Mouse (Mus musculus) intestine, embryonic 16.5 days (tissue): ENCODE measurements around the gene Bcl2l1. TPM values are rescaled to one million over a fixed set of nuclear protein-coding genes. Genes with fewer than 3 reads are reported as not detected.

Source experiments
- ATAC-seq: fragments of 200-750 bp; cut with Nextera tagmentation; 2 replicates; pipeline ENCODE4 v1.8.0; 2017; ENCODE audit warnings: moderate TSS enrichment, moderate library complexity
- H3K27ac ChIP-seq: fragments of 300-500 bp; sonication (generic); 2 replicates; pipeline ENCODE4 v1.5.1; 2014; ENCODE audit warnings: mild to moderate bottlenecking, low read length
- H3K27me3 ChIP-seq: fragments of 300-500 bp; sonication (generic); replicated peaks from 2 replicates; pipeline ENCODE4 v1.6.1; 2014; ENCODE audit warnings: low read length, control low read depth, mixed read lengths; ENCODE audit not compliant: control insufficient read depth, insufficient read depth
- H3K36me3 ChIP-seq: fragments of 300-500 bp; sonication (generic); 2 replicates; pipeline ENCODE4 v1.6.1; 2014; ENCODE audit warnings: low read length, control low read depth; ENCODE audit not compliant: control insufficient read depth, insufficient read depth
- H3K4me1 ChIP-seq: fragments of 300-500 bp; sonication (generic); 2 replicates; pipeline ENCODE4 v1.6.1; 2014; ENCODE audit warnings: low read length, control low read depth, mixed read lengths; ENCODE audit not compliant: control insufficient read depth, insufficient read depth
- H3K4me2 ChIP-seq: fragments of 300-500 bp; sonication (generic); 2 replicates; pipeline ENCODE4 v1.6.1; 2014; ENCODE audit warnings: low read depth, low read length, control low read depth
- H3K4me3 ChIP-seq: fragments of 300-500 bp; sonication (generic); 2 replicates; pipeline ENCODE4 v1.5.1; 2014; ENCODE audit warnings: mild to moderate bottlenecking, low read length
- H3K9ac ChIP-seq: fragments of 300-500 bp; sonication (generic); 2 replicates; pipeline ENCODE4 v1.6.1; 2014; ENCODE audit warnings: low read depth, low read length
- H3K9me3 ChIP-seq: fragments of 300-500 bp; sonication (generic); 2 replicates; pipeline ENCODE4 v1.6.1; 2016; ENCODE audit warnings: low read length, control low read depth; ENCODE audit not compliant: control insufficient read depth
- WGBS: fragments of 180-500 bp; shearing (Covaris S2); extraction: QIAGEN DNeasy Blood & Tissue Kit; methylation state at CpG from one replicate; pipeline ENCODE4 v1.1.7; 2014; 5-methylcytosine and 5-hydroxymethylcytosine counted together
- polyA plus RNA-seq: library from polyadenylated mRNA; unstranded; fragments of >200 nt; fragmentation: Nextera tagmentation; extraction: Ambion mirVana; gene quantifications from 2 replicates; pipeline ENCODE4 v1.2.1, GENCODE M21; 2015

Bcl2l1 gene
- polyA plus RNA-seq, 1 experiment from 2014 or later = 65.8 TPM

GRCm38 (mm10) chr2:152797589-152797988 is 33.9 kb downstream of the Bcl2l1 start:
- H3K27me3 ChIP-seq = no peaks in the 10 kb centered on the region
- ATAC-seq = no peak
- H3K4me1 ChIP-seq = peaks cover 2% of the 10 kb centered on the region; the same call in 1 of the 2 replicates
- H3K4me2 ChIP-seq = no peak overlapping the region
- no peak overlapping the region for H3K9ac ChIP-seq
- no peak overlapping the region for H3K27ac ChIP-seq
- no peaks in the 10 kb centered on the region for H3K9me3 ChIP-seq
- WGBS = 77% methylated on average over 1 of the region's 1 CpGs
- no peaks in the 10 kb centered on the region for H3K36me3 ChIP-seq
- H3K4me3 ChIP-seq = no peak overlapping the region

- H3K4me1 ChIP-seq = peaks cover 14% of the 10 kb centered on the region
- no peak overlapping the region for H3K4me3 ChIP-seq
- WGBS = 76% methylated on average over 9 of the region's 9 CpGs
- ATAC-seq = no peak
- no peak overlapping the region for H3K27ac ChIP-seq
- 0 out of 2 replicates have a peak, but pooled peaks cover 5% of the 10 kb centered on the region for H3K36me3 ChIP-seq
- H3K9me3 ChIP-seq = no peaks in the 10 kb centered on the region
- no peak overlapping the region for H3K9ac ChIP-seq
- no peaks in the 10 kb centered on the region for H3K27me3 ChIP-seq
- no peak overlapping the region for H3K4me2 ChIP-seq
Measured at GRCm38 (mm10) chr2:152794281-152794827, 37.2 kb downstream of the Bcl2l1 start.

- 0 out of 2 replicates have a peak, but pooled peaks cover 5% of the 10 kb centered on the region for H3K36me3 ChIP-seq
- no peak overlapping the region for H3K9ac ChIP-seq
- ATAC-seq = no peak
- H3K4me1 ChIP-seq = peaks cover 20% of the 10 kb centered on the region
- WGBS = 66% methylated on average over 5 of the region's 5 CpGs
- no peaks in the 10 kb centered on the region for H3K27me3 ChIP-seq
- H3K4me2 ChIP-seq = no peak overlapping the region
- H3K9me3 ChIP-seq = no peaks in the 10 kb centered on the region
- no peak overlapping the region for H3K27ac ChIP-seq
- H3K4me3 ChIP-seq = no peak overlapping the region
Measured at GRCm38 (mm10) chr2:152793381-152793780, 38.1 kb downstream of the Bcl2l1 start.

- no peak overlapping the region for H3K4me3 ChIP-seq
- H3K27ac ChIP-seq = no peak overlapping the region
- H3K9me3 ChIP-seq = no peaks in the 10 kb centered on the region
- no peak overlapping the region for H3K4me2 ChIP-seq
- peaks cover 20% of the 10 kb centered on the region for H3K4me1 ChIP-seq
- no peak for ATAC-seq
- 35% methylated on average over 2 of the region's 2 CpGs for WGBS
- no peak overlapping the region for H3K9ac ChIP-seq
- no peaks in the 10 kb centered on the region for H3K27me3 ChIP-seq
- H3K36me3 ChIP-seq = 0 out of 2 replicates have a peak, but pooled peaks cover 5% of the 10 kb centered on the region
Measured at GRCm38 (mm10) chr2:152792461-152792860, 39.1 kb downstream of the Bcl2l1 start.

GRCm38 (mm10) chr2:152789591-152789999 is 41.9 kb downstream of the Bcl2l1 start:
- Histone ChIP-seq H3K4me3 (no peak overlapping the region), H3K27me3 (no peaks in the 10 kb centered on the region), H3K4me1 (peaks cover 33% of the 10 kb centered on the region), H3K27ac (peak overlapping the region; percentile 61), H3K36me3 (0 out of 2 replicates have a peak, but pooled peaks cover 5% of the 10 kb centered on the region), H3K9ac (no peak overlapping the region), H3K9me3 (no peaks in the 10 kb centered on the region; the same call in 1 of the 2 replicates), H3K4me2 (no peak overlapping the region)
- peak; percentile 64 for ATAC-seq
- 20% methylated on average over 4 of the region's 4 CpGs for WGBS

- peak; percentile 77 for ATAC-seq
- Histone ChIP-seq H3K4me1 (peaks cover 33% of the 10 kb centered on the region), H3K9ac (no peak overlapping the region)
Measured at GRCm38 (mm10) chr2:152788892-152789421, 42.6 kb downstream of the Bcl2l1 start.

GRCm38 (mm10) chr2:152787543-152787942 is 44.0 kb downstream of the Bcl2l1 start:
- no peak for ATAC-seq
- Histone ChIP-seq H3K9me3 (no peaks in the 10 kb centered on the region; the same call in 1 of the 2 replicates), H3K4me1 (peaks cover 31% of the 10 kb centered on the region), H3K4me3 (no peak overlapping the region), H3K4me2 (no peak overlapping the region), H3K9ac (no peak overlapping the region), H3K36me3 (0 out of 2 replicates have a peak, but pooled peaks cover 5% of the 10 kb centered on the region), H3K27me3 (no peaks in the 10 kb centered on the region), H3K27ac (no peak overlapping the region)
- 91% methylated on average over 6 of the region's 6 CpGs for WGBS

More at GRCm38 (mm10) chr2:152788892-152789421, 42.6 kb downstream of the Bcl2l1 start:
- Histone ChIP-seq H3K36me3 (0 out of 2 replicates have a peak, but pooled peaks cover 5% of the 10 kb centered on the region), H3K27ac (peak overlapping the region; percentile 61), H3K27me3 (no peaks in the 10 kb centered on the region), H3K4me3 (no peak overlapping the region), H3K4me2 (no peak overlapping the region), H3K9me3 (no peaks in the 10 kb centered on the region; the same call in 1 of the 2 replicates)
- 67% methylated on average over 6 of the region's 6 CpGs for WGBS

- Histone ChIP-seq H3K9ac (no peak overlapping the region), H3K4me2 (no peak overlapping the region), H3K4me3 (no peak overlapping the region), H3K27me3 (no peaks in the 10 kb centered on the region), H3K36me3 (0 out of 2 replicates have a peak, but pooled peaks cover 5% of the 10 kb centered on the region), H3K27ac (no peak overlapping the region), H3K4me1 (peaks cover 28% of the 10 kb centered on the region), H3K9me3 (no peaks in the 10 kb centered on the region; the same call in 1 of the 2 replicates)
- 91% methylated on average over 2 of the region's 2 CpGs for WGBS
- no peak for ATAC-seq
Measured at GRCm38 (mm10) chr2:152787136-152787535, 44.4 kb downstream of the Bcl2l1 start.

- H3K9me3 ChIP-seq = no peaks in the 10 kb centered on the region; the same call in 1 of the 2 replicates
- peak; percentile 52 for ATAC-seq
- H3K9ac ChIP-seq = peak overlapping the region; percentile 34
- peaks cover 39% of the 10 kb centered on the region for H3K4me1 ChIP-seq
- no peak overlapping the region for H3K4me2 ChIP-seq
- H3K27ac ChIP-seq = peak overlapping the region; percentile 82
- peaks cover 13% of the 10 kb centered on the region; the same call in 1 of the 2 replicates for H3K36me3 ChIP-seq
- H3K27me3 ChIP-seq = no peaks in the 10 kb centered on the region
- H3K4me3 ChIP-seq = no peak overlapping the region
- 28% methylated on average over 18 of the region's 18 CpGs for WGBS
Measured at GRCm38 (mm10) chr2:152785446-152786350, 45.8 kb downstream of the Bcl2l1 start.
